Mouse (Mus musculus): ENCODE results near the gene Fancl.
"Not testable (repeated sequence)": the region's sequence is repeated elsewhere in the genome, so short reads cannot be mapped to it uniquely, and the experiment has no call there.

Fancl gene

DNA sequence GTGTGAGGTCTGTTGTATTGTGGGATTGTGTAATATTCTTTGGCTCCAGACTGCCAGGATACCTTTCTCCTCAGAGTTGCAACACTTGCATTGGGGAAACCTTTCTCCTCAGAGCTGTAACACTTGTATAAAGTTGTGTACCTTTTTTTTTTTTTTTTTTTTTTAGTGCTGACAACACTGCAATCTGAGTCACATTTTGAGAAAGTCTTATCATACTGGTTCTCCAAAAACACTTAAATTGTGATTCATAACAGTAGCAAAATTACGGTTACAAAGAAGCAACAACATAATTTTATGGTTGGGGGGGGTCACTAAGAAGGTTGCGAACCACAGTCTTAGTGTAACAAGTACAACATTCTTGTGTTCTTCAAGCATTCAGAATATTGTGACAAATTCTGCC lies at the start of gene Fancl:
Fancl (plus strand) TSS at position 165 of the 400 bp plus-strand sequence.
- no peak for DNase-seq

DNA sequence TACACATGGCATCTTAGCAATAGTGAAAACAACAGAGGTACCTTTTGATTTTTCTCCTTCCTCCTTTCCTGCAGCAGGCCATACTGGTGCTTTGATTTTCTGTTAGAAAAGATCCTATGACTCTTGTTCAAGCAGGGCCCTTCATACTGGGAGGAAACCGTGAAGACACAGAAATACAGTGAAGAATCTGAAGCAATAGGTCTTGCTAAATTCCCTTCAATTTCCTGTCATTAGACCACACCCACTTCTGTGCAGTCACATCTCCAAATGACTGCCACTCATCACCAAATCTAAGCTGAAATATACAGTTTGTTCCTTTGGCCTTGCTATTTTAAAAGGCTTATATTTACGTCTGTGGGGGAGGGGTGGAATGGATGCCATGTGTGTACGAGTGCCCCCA lies 49.1 kb upstream of the Fancl start:
- no peak for DNase-seq

DNA sequence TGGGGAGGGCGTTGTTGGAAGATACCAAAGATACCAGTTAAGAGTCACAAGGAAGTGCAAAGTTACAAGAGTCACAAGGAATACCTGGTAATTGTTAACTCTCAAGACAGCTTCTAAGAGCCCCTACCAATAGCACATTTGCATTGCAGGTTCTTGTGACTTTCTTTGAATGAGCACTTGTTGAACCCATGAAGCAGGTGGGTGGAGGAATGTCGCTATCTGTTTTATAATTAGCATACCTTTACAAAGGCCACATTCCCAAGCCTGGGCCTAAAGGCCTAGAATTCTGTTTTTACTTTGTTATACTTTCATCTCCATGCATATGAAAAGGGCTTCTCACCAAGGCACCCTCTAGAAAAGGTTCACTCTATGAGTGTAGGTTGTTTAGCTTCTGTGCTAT lies 15.8 kb upstream of the Fancl start:
- not testable (repeated sequence) for DNase-seq

DNA sequence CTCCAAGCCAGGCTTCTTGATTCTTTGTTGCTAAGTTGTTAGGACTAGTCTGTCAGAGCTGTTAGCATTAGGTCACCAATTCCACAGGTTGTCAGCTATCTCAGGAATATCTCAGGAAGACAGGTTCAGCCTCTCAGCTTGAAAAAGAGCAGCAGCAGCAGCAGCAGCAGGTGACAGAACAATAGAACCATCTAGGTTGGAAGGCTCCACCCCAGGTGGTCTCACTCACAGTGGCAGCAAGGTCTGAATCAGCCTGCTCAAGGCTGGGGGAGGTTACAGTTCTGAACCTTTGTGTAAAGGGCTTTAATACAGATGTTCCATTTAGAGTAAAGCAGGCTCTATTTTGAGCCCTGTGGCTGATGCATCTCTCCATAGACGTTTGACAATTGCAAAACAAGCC lies 14.0 kb upstream of the Fancl start:
- DNase-seq, result not testable (repeated sequence)

DNA sequence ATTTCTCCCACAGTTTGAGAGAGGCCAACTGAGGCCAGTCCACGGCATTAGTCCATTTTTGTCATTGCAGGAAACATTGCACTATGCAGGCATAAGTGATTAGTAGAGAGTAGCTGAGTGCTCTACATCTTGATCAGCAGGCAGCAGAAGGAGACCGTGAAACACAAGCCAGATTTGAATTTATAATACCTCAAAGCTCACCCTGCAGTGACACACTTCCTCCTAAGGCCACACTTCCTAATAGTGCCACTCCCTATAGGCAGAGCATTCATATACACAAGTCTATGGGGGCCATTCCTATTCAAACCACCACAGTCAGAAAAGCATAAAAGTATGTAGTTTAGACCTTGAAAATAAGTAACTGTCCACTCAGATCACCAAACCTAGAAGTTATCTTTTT lies 11.8 kb upstream of the Fancl start:
- no peak for DNase-seq

DNA sequence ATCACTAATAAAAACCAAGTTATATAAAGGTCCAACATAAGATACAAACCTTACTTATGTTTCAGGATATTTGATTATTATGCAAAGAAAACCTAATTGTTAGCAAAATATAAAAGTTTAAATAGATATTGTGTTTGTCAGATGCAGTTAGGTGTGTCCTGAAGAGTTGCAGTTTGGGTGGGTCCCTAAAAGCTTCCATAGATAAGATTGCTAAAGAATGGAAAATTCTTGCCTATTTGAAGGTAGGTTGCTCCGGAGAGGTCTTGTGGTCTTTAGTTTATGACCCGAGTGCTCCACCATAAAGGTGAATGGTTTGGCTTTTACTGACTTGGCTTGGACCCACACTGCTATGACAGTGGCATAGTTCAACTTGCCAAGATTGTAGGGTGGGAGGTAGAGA lies 7.9 kb upstream of the Fancl start:
- DNase-seq, result no peak

DNA sequence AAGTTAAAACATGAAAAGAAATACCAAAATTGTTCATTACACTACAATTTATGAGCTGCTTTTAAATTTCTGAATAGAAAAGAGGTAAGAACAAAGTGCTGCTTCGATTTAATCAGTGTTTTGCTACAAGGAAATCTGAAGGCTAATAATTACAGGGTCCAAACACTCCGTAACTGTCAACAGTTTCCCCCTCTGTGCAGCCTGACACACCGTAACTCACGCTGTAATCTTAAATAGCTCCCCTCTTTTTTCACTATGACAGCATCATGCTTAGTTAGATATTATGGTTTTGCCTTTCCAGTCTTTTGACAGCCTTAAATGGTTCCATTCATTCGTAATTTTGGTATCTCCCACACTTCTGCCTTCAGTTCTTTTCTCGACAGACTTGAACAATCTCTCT lies 4.4 kb upstream of the Fancl start:
- DNase-seq, result no peak

DNA sequence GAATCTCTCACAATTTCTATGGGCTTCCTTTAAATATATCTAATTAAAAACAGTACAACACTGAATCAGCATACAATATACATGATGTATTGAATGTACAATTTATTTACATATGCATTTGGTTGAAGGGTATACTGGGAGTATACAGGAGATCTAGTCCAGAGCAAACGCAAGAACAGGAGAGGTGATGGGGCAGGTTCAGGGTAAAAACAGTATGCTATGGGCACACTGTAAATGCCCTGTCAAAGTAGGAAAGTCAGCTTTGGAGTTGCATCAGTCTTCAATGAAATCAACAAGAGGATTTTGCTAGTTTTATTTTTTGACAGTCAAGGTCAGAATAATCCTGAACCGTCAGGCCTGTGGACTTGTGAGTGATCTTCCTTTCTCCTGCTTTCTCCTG lies 743 bp downstream of the Fancl start:
- no peak for DNase-seq

DNA sequence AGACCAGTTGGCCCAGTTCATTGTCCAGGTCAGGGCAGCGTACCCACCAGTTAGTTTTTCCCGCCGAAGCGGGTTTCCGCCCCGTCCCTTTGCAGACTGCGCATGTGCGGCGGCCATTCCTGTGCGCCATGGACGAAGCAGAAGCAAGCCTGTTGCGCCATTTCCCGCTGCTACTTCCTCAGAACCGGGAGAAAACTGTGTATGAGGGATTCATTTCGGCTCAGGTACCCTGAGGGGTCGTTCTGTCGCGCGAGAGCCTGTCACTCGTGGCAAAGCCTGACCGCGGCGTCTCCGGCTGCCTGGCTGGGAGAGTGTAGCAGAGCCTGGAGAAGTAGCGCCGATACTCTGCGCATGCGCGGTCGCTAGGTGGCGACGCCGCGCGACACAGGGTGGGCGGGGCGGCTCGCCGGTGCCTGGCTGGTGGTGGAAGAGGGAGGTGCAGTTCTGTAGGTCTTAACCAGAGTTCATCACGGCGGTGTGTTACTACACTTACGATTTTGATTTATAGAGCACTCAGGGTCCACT lies 1.2 kb downstream of the Fancl start:
- peak; percentile 94 for DNase-seq

DNA sequence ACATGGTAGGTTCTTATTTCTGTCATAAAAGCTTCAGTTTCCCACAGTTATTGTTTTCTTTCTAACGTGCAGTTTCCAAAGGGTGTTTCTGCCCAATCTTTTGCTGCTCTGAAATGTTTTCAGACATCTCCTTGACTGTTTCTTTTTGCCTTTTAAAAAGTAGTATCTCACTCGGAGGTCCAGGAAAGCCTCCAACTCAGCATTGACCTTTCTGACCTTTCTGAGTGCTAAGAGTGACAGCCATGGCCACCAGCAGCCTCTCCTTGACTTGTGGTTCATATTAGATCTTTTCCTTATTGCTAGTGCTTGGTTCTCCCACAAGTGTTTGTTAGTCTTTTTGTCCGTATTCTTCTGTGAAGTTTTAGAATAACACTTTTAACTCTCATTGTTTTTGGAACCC lies 9.6 kb downstream of the Fancl start:
- no peak for DNase-seq

DNA sequence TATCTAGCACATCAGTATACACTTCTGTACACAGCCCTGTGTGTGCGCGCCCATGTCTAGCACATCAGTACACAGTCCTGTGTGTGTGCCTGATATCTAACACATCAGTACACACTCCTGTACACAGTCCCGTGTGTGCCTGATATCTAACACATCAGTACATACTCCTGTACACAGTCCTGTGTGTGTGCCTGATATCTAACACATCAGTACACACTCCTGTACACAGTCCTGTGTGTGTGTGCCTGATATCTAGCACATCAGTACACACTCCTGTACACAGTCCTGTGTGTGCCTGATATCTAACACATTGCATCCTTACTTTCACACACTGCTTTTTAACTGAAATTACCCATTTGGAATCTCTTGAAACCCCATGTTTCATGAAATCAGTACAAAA lies 27.0 kb downstream of the Fancl start:
- DNase-seq, result no peak

DNA sequence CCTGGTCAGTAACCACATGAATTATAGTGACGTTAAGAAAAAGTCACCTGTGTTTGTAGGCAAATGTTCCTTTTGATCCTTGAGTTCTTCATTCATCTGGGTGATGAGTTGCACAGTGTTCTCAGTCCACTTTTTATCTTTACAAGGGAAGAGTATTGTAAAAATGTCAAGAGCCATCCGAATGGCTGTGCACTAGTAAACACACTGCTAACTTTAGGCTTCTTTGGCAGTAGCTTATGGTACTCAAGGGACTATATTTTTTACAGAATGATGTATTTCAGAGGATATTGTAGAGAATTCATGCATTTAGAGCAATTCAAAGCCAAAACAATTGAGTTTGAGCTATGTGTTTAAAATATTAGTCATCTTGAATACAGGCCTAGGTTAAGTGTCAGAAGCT lies 35.5 kb downstream of the Fancl start:
- DNase-seq, result no peak

DNA sequence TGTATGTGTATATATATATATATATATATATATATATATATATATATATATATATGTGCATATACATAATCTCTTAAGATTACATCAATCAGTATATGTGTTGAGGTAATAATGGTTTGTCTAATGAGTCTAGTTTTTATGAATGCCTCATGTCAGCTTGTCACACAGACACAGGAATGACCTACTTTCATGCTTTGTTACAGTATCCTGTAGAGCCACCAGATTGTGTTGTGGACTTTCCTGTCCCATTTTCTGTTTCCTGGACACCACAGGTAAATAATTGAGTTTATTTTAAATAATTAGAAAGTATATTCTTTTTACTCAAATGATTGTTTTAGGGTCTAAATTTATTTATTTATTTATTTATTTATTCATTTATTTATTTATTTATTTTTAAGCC lies 48.3 kb downstream of the Fancl start:
- DNase-seq, result no peak

DNA sequence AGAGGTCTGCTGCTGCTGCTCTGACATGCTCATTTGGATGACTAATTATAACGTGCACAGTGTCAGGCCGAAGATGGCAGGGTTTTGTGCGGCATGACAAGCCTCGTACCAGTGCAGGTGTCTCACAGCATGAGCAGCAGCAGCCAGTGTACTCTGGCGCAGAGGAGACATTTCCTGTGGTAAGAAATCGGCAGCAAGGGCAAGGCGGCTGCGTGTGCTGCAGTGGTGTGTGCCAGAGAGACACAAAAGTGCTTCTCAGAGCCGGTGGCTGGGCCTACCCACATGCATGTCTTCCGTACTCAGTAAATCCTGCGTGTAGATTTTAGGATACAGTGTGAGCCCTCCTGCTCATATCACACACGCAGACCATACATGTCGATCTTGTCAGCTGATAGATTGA lies 51.9 kb downstream of the Fancl start:
- DNase-seq, result no peak

DNA sequence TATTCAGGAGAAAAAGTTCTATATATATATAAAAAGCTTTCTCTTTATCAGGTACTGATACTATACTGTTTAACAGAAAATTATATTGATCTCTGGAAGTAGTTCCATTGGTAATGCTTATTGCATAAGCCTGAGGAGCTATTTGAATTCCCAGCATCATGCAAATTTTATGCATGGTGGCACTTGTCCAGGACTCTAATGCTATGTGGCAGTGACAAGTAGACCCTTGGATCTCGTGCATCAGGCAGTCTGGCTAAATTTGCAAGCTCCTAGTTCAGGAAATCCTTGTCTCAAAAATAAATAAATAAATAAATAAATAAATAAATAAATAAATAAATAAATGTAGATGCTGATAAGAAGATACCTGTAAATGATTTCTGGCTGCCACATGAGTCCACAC lies 55.2 kb downstream of the Fancl start:
- DNase-seq, result no peak

DNA sequence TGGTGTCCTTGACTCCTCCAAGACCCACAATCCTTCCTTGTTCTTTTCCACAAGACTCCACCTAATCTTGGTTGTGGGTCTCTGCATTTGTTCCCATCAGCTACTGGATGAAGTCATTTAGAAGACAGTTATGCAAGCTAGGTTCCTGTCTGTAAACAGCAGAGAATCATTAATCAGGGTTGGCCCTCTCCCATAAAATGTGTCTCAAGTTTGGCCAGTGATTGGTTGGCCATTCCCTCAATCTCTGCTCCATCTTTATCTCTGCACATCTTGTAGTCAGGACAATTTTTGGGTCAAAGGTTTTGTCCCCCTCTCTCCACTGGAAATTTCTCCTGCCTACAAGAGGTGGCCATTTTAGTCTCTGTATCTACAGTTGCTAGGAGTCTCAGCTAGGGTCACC lies 58.4 kb downstream of the Fancl start:
- DNase-seq, result peak; percentile 16

DNA sequence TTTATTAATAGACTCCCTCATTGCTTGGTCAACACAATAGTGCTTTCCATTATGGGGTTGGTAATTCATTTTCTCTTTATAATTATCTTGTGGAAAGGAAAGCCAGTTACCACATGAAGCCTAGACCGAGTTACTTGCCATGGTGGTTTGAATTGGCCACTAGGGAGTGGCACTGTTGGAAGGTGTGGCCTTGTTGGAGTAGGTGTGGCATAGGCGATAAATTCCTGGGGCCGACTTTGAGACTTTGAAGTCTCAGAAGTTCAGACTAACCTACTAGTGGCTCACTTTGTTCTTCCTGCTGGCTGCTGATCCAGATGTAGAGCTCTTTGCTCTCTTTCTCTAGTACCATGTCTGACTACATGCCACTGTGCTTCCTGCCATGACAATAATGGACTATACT lies 63.9 kb downstream of the Fancl start:
- DNase-seq, result no peak

DNA sequence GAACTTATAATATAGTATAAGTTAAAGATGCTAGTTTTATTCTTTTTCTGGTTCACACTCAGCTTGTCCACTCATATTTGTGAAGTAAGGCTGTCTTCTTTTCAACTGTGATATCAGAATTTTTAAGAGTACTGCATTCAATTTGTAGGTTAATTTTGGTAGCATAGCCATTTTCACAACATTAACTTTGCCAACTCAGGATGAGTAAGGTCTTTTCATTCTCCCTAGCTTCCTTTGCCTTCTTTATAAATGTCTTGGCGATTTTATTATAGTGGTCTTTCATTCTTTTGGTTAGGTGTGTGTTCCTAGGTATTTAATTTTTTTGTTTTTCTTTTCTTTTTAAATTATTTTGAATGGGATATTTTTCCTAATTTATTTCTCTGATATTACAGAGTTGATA lies 64.7 kb downstream of the Fancl start:
- DNase-seq, result no peak

DNA sequence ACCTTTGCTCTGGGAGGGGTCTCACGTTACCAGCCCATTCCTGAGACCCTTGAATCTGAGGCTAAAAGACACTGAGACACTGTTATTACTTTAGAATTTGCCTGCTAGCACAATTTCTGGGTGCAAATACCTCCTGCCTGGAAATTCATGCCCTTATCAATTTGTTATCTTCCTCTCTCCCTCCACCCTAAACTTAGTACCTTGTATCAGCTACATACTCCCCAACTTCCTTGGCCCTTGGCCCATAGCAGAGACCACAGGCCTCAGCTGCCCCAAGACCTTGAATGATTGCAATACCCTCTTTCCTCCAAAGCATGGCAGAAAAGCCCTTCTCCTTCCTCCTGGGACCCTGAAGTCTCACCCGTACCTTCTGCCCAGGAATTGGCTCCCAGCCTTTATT lies 65.3 kb downstream of the Fancl start:
- DNase-seq, result no peak

DNA sequence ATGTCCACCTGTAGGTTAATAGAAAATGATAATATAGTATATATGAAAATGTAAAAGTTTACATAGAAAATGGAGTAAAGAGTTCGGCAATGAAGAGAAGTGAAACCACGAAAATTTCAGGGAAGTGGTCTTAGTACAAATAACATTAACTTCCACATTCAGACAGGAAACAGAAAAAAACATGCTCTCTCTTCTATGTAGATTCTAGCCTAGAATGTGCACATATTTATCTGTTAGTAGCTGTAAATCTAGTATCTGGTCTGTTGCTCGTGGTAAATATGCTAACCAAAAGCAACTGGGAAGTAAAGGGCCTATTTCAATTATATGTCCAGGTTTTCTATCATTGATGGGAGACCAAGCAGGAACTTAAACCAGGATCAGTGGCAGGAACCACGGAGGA lies 66.8 kb downstream of the Fancl start:
- no peak for DNase-seq

DNA sequence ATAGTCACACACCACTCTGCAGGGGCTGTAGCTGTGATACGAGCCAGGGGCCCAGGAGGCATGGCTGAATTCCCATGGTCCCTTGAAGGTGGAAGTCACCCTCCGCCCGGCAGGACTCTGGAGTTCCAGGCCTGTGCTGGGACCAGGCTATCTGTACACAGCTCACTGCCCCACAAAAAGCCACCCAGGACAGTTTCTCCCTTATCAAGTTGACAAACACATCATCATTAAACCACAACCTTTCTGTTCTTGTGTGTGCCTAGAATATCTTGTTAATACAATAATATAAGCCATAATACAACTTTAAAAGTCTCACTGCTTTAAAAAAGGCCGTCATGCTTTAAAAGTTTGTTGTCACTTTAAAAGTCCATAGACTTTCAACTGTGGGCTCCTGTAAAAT lies 68.1 kb downstream of the Fancl start:
- DNase-seq, result no peak

DNA sequence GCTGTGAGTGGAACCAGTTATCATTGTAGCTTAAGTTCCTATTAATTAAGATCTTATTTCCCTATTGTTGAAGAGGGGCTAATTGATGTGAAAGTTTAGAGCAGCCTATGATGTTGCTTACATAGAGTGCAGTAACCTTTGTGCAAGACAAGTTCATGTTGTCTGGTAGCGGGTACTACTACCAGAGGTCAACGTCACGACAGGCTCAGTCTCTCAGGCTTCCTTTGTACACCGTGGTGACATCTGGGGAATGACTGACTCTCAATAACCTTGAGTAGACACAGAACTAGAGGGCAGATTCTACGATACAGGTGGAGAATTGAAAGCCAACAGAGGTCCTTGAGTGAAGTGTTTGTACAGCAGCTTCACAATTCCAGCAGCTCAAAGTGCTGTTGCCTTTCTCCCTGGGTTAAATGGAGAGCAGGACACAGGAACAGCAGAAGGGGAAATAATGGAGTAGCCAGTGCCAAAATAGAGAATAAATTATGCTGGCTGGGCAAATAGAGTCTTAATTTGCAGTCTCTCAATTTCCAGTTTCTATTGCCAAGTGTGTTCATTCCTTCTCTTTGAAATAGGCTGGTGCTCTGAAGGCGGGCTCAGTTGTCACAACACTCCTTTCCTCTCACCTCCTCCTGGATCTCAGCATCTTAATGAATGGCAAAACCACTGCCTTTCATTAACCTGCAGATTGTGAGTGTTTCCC lies 91.3 kb downstream of the Fancl start:
- DNase-seq, result no peak

DNA sequence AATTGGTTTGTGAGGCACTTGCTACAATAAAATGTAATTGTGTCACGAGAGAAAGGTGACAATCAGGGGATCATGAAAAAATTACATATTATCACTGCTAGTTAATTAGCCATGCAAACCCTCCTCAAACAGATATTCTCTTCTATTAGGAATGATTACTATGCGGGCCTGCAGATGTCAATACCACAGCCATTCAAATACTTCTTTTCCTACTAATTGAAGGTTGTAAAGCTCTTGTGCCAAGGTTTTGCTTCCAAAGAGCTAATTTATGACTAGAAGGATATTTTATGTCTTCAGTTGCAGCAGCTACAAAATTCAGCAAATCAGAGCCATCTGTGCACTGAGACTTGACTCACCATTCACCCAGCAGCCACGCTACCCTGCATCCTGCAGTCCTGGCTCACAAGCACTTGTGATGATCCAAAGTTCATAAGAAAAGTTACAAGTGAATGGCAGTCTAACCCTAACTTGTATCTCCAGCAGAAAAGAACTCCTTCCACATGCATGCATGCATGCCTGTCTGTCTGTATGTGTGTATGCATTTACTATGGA lies 95.8 kb downstream of the Fancl start:
- DNase-seq, result no peak

DNA sequence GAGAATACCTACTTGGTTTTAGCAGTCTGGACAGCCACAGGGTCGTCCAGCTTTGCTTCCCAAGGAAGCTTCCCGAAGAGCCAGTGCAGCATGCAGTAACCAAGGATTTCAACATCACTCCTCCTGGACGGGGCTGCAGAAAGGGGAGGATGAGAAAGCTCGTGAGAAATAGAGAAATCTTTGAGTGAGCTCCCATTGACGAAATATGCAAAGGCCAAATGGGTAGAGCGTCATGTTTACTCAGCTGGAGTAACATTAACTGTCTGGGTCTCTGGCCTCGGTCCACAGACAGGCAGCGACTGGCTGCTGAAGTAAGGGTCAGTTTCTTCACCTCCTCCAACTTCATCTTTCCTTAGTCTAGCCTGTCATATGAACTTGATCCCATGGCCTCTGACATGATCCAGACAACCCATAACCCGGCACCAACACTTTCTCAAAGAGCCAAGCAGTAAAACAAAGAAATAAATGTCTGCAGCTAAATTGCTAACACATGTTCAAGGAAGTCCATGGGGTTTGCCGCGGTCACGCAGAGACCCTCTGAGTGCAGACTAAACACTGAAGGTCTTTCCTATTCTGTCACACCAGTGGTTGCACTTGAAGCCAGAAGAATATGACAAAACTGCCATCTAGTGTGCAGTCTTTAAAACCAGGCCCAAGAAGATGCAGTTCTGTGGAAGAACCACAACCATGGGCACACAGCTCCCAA lies 104.0 kb downstream of the Fancl start:
- peak; percentile 46 for DNase-seq
